17 mouse cellular contexts compared by ENCODE assay signal in the genomic region with DNA sequence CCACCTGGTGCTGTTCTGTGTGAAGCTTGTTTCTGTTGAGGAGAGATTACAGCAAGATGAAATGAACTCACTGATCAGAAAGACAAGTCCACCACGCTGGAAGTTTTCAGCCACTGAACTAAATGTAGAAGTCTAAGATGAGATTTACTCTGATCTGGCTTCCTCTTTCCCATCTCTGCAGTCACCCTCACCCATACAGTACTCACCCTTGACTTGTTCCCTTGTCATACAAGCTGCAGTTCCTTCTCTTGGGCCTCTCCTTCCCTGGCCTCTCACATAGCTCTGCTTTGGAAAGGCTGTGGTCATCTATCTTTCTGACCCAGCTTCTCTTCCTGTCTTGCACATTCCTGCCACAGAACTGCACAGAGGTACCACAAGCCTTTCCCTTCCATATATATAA.
DNase-seq lines count a peak whose midpoint lies in the region; ATAC-seq and TF ChIP-seq lines count a peak whose summit lies in the region.
"Had no signal": no experiment of that assay in that cellular context is flagged by ENCODE, and none has a peak within 500 bp of the region (broad histone marks: within the 10 kb centered on the region; RNA-seq: fewer than 3 reads in every experiment).

No protein-coding gene starts in this region.

- no peak for TF ChIP-seq EP300 in liver, postnatal 0 days (IDR thresholded peaks at IDR 0.05; ENCODE audit: low read depth)

- no peak for DNase-seq in heart, embryonic 10.5 days (ENCODE audit: low spot score)
- DNase-seq in heart, postnatal 14 days, result no peak
- no peak for DNase-seq in liver, postnatal 0 days
- DNase-seq in liver, embryonic 11.5 days (ENCODE audit: low spot score), result no peak
- DNase-seq in adrenal gland, adult 8-10 months, result no peak
- DNase-seq in right cerebral cortex, postnatal 14 days, result no peak
- DNase-seq: adrenal gland, postnatal 25 days; embryo, embryonic 11 days; gastrocnemius, postnatal 14 days had no signal

- H3K4me2 ChIP-seq in liver, postnatal 0 days (ENCODE audit: low read depth, low read length), result no peak overlapping the region
- H3K4me2 ChIP-seq in liver, embryonic 11.5 days, result no peak overlapping the region
- H3K4me2 ChIP-seq: embryonic facial prominence, embryonic 12.5 days; forebrain, embryonic 15.5 days; hindbrain, embryonic 15.5 days had no signal

- H3K27me3 ChIP-seq in heart, embryonic 10.5 days (ENCODE audit: insufficient read depth, poor library complexity, severe bottlenecking), result no peaks in the 10 kb centered on the region
- no peaks in the 10 kb centered on the region for H3K27me3 ChIP-seq in liver, postnatal 0 days (ENCODE audit: insufficient read depth, low read length)
- 0 out of 2 replicates have a peak, but pooled peaks cover 4% of the 10 kb centered on the region for H3K27me3 ChIP-seq in liver, embryonic 11.5 days (replicated peaks; ENCODE audit: control insufficient read depth, insufficient read depth, low read length)
- H3K27me3 ChIP-seq: CH12.LX; embryonic facial prominence, embryonic 12.5 days; forebrain, embryonic 15.5 days; hindbrain, embryonic 15.5 days had no signal

- peaks cover 48% of the 10 kb centered on the region for H3K4me1 ChIP-seq in heart, embryonic 10.5 days
- no peaks in the 10 kb centered on the region for H3K4me1 ChIP-seq in liver, postnatal 0 days (ENCODE audit: insufficient read depth)
- no peaks in the 10 kb centered on the region for H3K4me1 ChIP-seq in liver, embryonic 11.5 days (replicated peaks; ENCODE audit: control insufficient read depth, insufficient read depth, low read length)
- H3K4me1 ChIP-seq: forebrain, embryonic 15.5 days had no signal

- H3K27ac ChIP-seq in heart, embryonic 10.5 days, result peak overlapping the region; percentile 11; the same call in 1 of the 2 replicates
- H3K27ac ChIP-seq in liver, postnatal 0 days (ENCODE audit: low read depth), result no peak overlapping the region
- H3K27ac ChIP-seq in liver, embryonic 11.5 days (ENCODE audit: low read depth, low read length), result no peak overlapping the region
- H3K27ac ChIP-seq: embryonic facial prominence, embryonic 12.5 days; forebrain, embryonic 15.5 days; hindbrain, embryonic 15.5 days had no signal

- WGBS in heart, embryonic 10.5 days, result 79% methylated on average over 1 of the region's 1 CpGs
- 17% methylated on average over 1 of the region's 1 CpGs for WGBS in liver, postnatal 0 days (ENCODE audit: insufficient replicate concordance)
- 40% methylated on average over 1 of the region's 1 CpGs for WGBS in liver, embryonic 11.5 days

- ATAC-seq in liver, postnatal 0 days, result no peak
- no peak for ATAC-seq in liver, embryonic 11.5 days (replicated peaks; ENCODE audit: low FRiP score)
- ATAC-seq in common myeloid progenitor, adult 5-6 weeks (replicated peaks; ENCODE audit: low read depth, poor library complexity, severe bottlenecking), result peak; percentile 66
- ATAC-seq in megakaryocyte progenitor cell, adult 5-6 weeks (replicated peaks; ENCODE audit: poor library complexity), result peak; percentile 26; the same call in 1 of the 2 replicates
- ATAC-seq: activated CD4-positive, CD25-positive, alpha-beta regulatory T cell, adult 4 months; forebrain, embryonic 15.5 days; Patski had no signal

- no peaks in the 10 kb centered on the region for H3K36me3 ChIP-seq in heart, embryonic 10.5 days
- no peaks in the 10 kb centered on the region for H3K36me3 ChIP-seq in liver, postnatal 0 days (replicated peaks; ENCODE audit: insufficient read depth, low read length)
- no peaks in the 10 kb centered on the region for H3K36me3 ChIP-seq in liver, embryonic 11.5 days (ENCODE audit: control insufficient read depth, insufficient read depth, low read length)
- H3K36me3 ChIP-seq: embryonic facial prominence, embryonic 12.5 days; forebrain, embryonic 15.5 days; hindbrain, embryonic 15.5 days had no signal

- no peaks in the 10 kb centered on the region for H3K9me3 ChIP-seq in heart, embryonic 10.5 days
- no peaks in the 10 kb centered on the region for H3K9me3 ChIP-seq in liver, postnatal 0 days (ENCODE audit: low read length)
- no peaks in the 10 kb centered on the region for H3K9me3 ChIP-seq in liver, embryonic 11.5 days (ENCODE audit: control insufficient read depth, low read length)
- H3K9me3 ChIP-seq: embryonic facial prominence, embryonic 12.5 days; forebrain, embryonic 15.5 days; hindbrain, embryonic 15.5 days had no signal

- peak; percentile 11; the same call in 1 of the 2 replicates for TF ChIP-seq CTCF in liver, postnatal 0 days (IDR thresholded peaks at IDR 0.05; ENCODE audit: low read depth)

- no peak overlapping the region for H3K4me3 ChIP-seq in heart, embryonic 10.5 days
- no peak overlapping the region for H3K4me3 ChIP-seq in liver, postnatal 0 days (ENCODE audit: low read depth, low read length)
- no peak overlapping the region for H3K4me3 ChIP-seq in liver, embryonic 11.5 days (ENCODE audit: low read depth, low read length)
- H3K4me3 ChIP-seq: embryonic facial prominence, embryonic 12.5 days; forebrain, embryonic 15.5 days; hindbrain, embryonic 15.5 days had no signal

- H3K9ac ChIP-seq in liver, postnatal 0 days (replicated peaks), result no peak overlapping the region
- no peak overlapping the region for H3K9ac ChIP-seq in liver, embryonic 11.5 days (ENCODE audit: low read depth, low read length)
- H3K9ac ChIP-seq: embryonic facial prominence, embryonic 12.5 days; forebrain, embryonic 15.5 days; hindbrain, embryonic 15.5 days had no signal

- intact Hi-C loops in heart, postnatal 14 days (cut with DNase I), result no loop called here

Comparison
In these comparisons a context has a peak if more than half of its experiments do, and no peak if none do; other contexts are left out.
1. ATAC-seq: peak in common myeloid progenitor, adult 5-6 weeks (single experiment) and megakaryocyte progenitor cell, adult 5-6 weeks (single experiment); none in liver, postnatal 0 days (single experiment) and liver, embryonic 11.5 days (single experiment).